28 mouse cellular contexts compared by ENCODE assay signal in genomic region chr6:127056990-127057588, GRCm38 (mm10). TPM values are rescaled to one million over a fixed set of nuclear protein-coding genes. Genes with fewer than 3 reads are reported as not detected.
DNase-seq lines count a peak whose midpoint lies in the region; ATAC-seq and TF ChIP-seq lines count a peak whose summit lies in the region.
"Had no signal": no experiment of that assay in that cellular context is flagged by ENCODE, and none has a peak within 500 bp of the region (broad histone marks: within the 10 kb centered on the region; RNA-seq: fewer than 3 reads in every experiment).

No protein-coding gene starts in this region.

- no peak for TF ChIP-seq CTCF in lung, adult 2 months (IDR thresholded peaks at IDR 0.05; ENCODE audit: insufficient read depth, low read length)

- H3K9ac ChIP-seq in stomach, embryonic 15.5 days: no peak overlapping the region
- H3K9ac ChIP-seq in kidney, embryonic 14.5 days (ENCODE audit: low read depth, low read length): no peak overlapping the region
- H3K9ac ChIP-seq: embryonic facial prominence, embryonic 13.5 days; lung, embryonic 15.5 days; midbrain, embryonic 13.5 days; neural tube, embryonic 15.5 days had no signal

- H3K27ac ChIP-seq in heart, embryonic 10.5 days: no peak overlapping the region
- no peak overlapping the region for H3K27ac ChIP-seq in stomach, embryonic 15.5 days
- no peak overlapping the region for H3K27ac ChIP-seq in kidney, embryonic 14.5 days (ENCODE audit: low read depth, low read length)
- H3K27ac ChIP-seq: embryonic facial prominence, embryonic 13.5 days; gastrocnemius, adult 2 months; kidney, postnatal 0 days; lung, embryonic 15.5 days; midbrain, embryonic 13.5 days; neural tube, embryonic 15.5 days had no signal

- H3K4me3 ChIP-seq in heart, embryonic 10.5 days: no peak overlapping the region
- H3K4me3 ChIP-seq in lung, adult 2 months (replicated peaks; ENCODE audit: extremely low read depth, low read depth, low read length): no peak overlapping the region
- H3K4me3 ChIP-seq in stomach, embryonic 15.5 days (replicated peaks): no peak overlapping the region
- H3K4me3 ChIP-seq in kidney, embryonic 14.5 days (ENCODE audit: low read length): no peak overlapping the region
- H3K4me3 ChIP-seq: embryonic facial prominence, embryonic 13.5 days; gastrocnemius, adult 2 months; lung, embryonic 15.5 days; midbrain, embryonic 13.5 days; neural tube, embryonic 15.5 days had no signal

- no peak for TF ChIP-seq POLR2A in lung, adult 2 months (IDR thresholded peaks at IDR 0.05; ENCODE audit: borderline replicate concordance, extremely low read depth, low read depth, low read length)

- DNase-seq in heart, adult 18-20 months: peak; percentile 4 to 24
- DNase-seq in heart, embryonic 10.5 days (ENCODE audit: low spot score): no peak
- peak; percentile 7 for DNase-seq in lung, postnatal 25 days (ENCODE audit: low spot score)
- DNase-seq in lung, adult 2 months: no peak
- peak; percentile 98 for DNase-seq in NIH3T3 (ENCODE audit: low read depth)
- DNase-seq in frontal cortex, postnatal 25 days (ENCODE audit: low spot score in 2 of 2): no peak
- DNase-seq: cerebellum, adult 11 months; cerebellum, postnatal 10 days; gastrocnemius, adult 2 months; right cerebral cortex, postnatal 25 days had no signal

- H3K4me2 ChIP-seq in stomach, embryonic 15.5 days: no peak overlapping the region
- no peak overlapping the region for H3K4me2 ChIP-seq in kidney, embryonic 14.5 days (replicated peaks; ENCODE audit: low read depth, low read length)
- H3K4me2 ChIP-seq: embryonic facial prominence, embryonic 13.5 days; liver, embryonic 11.5 days; lung, embryonic 15.5 days; midbrain, embryonic 13.5 days; neural tube, embryonic 15.5 days had no signal

- no peaks in the 10 kb centered on the region for H3K36me3 ChIP-seq in heart, embryonic 10.5 days
- no peaks in the 10 kb centered on the region for H3K36me3 ChIP-seq in stomach, embryonic 15.5 days
- H3K36me3 ChIP-seq in kidney, embryonic 14.5 days (ENCODE audit: control insufficient read depth, insufficient read depth, low read length): no peaks in the 10 kb centered on the region
- H3K36me3 ChIP-seq: embryonic facial prominence, embryonic 13.5 days; lung, embryonic 15.5 days; midbrain, embryonic 13.5 days; neural tube, embryonic 15.5 days had no signal

- H3K4me1 ChIP-seq in heart, embryonic 10.5 days: peaks cover 5% of the 10 kb centered on the region; the same call in 1 of the 2 replicates
- no peaks in the 10 kb centered on the region for H3K4me1 ChIP-seq in lung, adult 2 months (ENCODE audit: control insufficient read depth, insufficient read depth, low read length)
- no peaks in the 10 kb centered on the region for H3K4me1 ChIP-seq in stomach, embryonic 15.5 days
- no peaks in the 10 kb centered on the region for H3K4me1 ChIP-seq in kidney, embryonic 14.5 days (ENCODE audit: control insufficient read depth, insufficient read depth, low read length)
- H3K4me1 ChIP-seq: embryonic facial prominence, embryonic 13.5 days; lung, embryonic 15.5 days; midbrain, embryonic 13.5 days; neural tube, embryonic 15.5 days had no signal

- no peaks in the 10 kb centered on the region for H3K9me3 ChIP-seq in heart, embryonic 10.5 days
- H3K9me3 ChIP-seq in stomach, embryonic 15.5 days: no peaks in the 10 kb centered on the region
- no peaks in the 10 kb centered on the region for H3K9me3 ChIP-seq in kidney, embryonic 14.5 days (ENCODE audit: control insufficient read depth, low read length)
- H3K9me3 ChIP-seq: embryonic facial prominence, embryonic 13.5 days; lung, embryonic 15.5 days; midbrain, embryonic 13.5 days; neural tube, embryonic 15.5 days had no signal

- WGBS in heart, embryonic 10.5 days: 82% methylated on average over 12 of the region's 12 CpGs
- 37% methylated on average over 12 of the region's 12 CpGs for WGBS in lung, adult 2 months
- 33% methylated on average over 12 of the region's 12 CpGs for WGBS in stomach, embryonic 15.5 days
- 75% methylated on average over 12 of the region's 12 CpGs for WGBS in kidney, embryonic 14.5 days

- H3K27me3 ChIP-seq in heart, embryonic 10.5 days (ENCODE audit: insufficient read depth, poor library complexity, severe bottlenecking): no peaks in the 10 kb centered on the region
- H3K27me3 ChIP-seq in stomach, embryonic 15.5 days (replicated peaks): no peaks in the 10 kb centered on the region
- no peaks in the 10 kb centered on the region for H3K27me3 ChIP-seq in kidney, embryonic 14.5 days (ENCODE audit: control insufficient read depth, insufficient read depth, low read length)
- H3K27me3 ChIP-seq: embryonic facial prominence, embryonic 13.5 days; lung, embryonic 15.5 days; midbrain, embryonic 13.5 days; neural tube, embryonic 15.5 days had no signal

- ATAC-seq in stomach, embryonic 15.5 days (ENCODE audit: insufficient read depth, low FRiP score, low read depth): peak; percentile 27; the same call in 1 of the 2 replicates
- no peak for ATAC-seq in kidney, embryonic 14.5 days (ENCODE audit: low FRiP score, low TSS enrichment)
- ATAC-seq: hindbrain, embryonic 16.5 days; intestine, embryonic 16.5 days; midbrain, embryonic 13.5 days had no signal

RNA-seq across cellular contexts. Expression of gene Fgf23, which starts 15.6 kb away (rescaled TPM):
- not detected for total RNA-seq in heart, adult 18-20 months (2021)
- polyA plus RNA-seq in heart, embryonic 10.5 days (2016; fragmentation: Nextera tagmentation; extraction: Ambion mirVana): 0.11 and 0.46 TPM in 2 replicates
- not detected in 2 replicates for polyA plus RNA-seq in lung, adult 2 months (2012; rRNA removed)
- polyA plus RNA-seq in stomach, embryonic 15.5 days (2015; fragmentation: Nextera tagmentation; extraction: Ambion mirVana): not detected in 2 replicates
- polyA plus RNA-seq in kidney, embryonic 14.5 days (2014; fragmentation: Nextera tagmentation; extraction: Ambion mirVana): not detected in 2 replicates
- total RNA-seq: gastrocnemius, adult 2 months; hematopoietic stem cell, adult 5-6 weeks; megakaryocyte, adult 5-6 weeks had no signal
- polyA plus RNA-seq: forebrain, embryonic 11.5 days; intestine, embryonic 16.5 days; kidney, postnatal 0 days; limb, embryonic 11.5 days; lung, embryonic 15.5 days; stomach, embryonic 16.5 days had no signal

RNA-seq across cellular contexts. Expression of gene Fgf6, which starts 41.7 kb away (rescaled TPM):
- under 1 TPM; 0.57 to 0.77 TPM for total RNA-seq in heart, adult 18-20 months (2021)
- 0.24 and 0.30 TPM in 2 replicates for polyA plus RNA-seq in heart, embryonic 10.5 days (2016; fragmentation: Nextera tagmentation; extraction: Ambion mirVana)
- 0.07 TPM in 1 of 2 replicates, not detected in the other for polyA plus RNA-seq in lung, adult 2 months (2012; rRNA removed)
- polyA plus RNA-seq in stomach, embryonic 15.5 days (2015; fragmentation: Nextera tagmentation; extraction: Ambion mirVana): not detected in 2 replicates
- not detected in 2 replicates for polyA plus RNA-seq in kidney, embryonic 14.5 days (2014; fragmentation: Nextera tagmentation; extraction: Ambion mirVana)
- total RNA-seq: hematopoietic stem cell, adult 5-6 weeks; layer of hippocampus, postnatal 14 days; megakaryocyte, adult 5-6 weeks had no signal
- polyA plus RNA-seq: brain, embryonic 14.5 days; forebrain, embryonic 11.5 days; hindbrain, embryonic 16.5 days; intestine, embryonic 16.5 days; kidney, postnatal 0 days; lung, embryonic 15.5 days; midbrain, embryonic 13.5 days; thymus, postnatal 0 days had no signal

RNA-seq across cellular contexts. Expression of gene Tigar, which starts 52.3 kb away (rescaled TPM):
- 10 to 100 TPM; 45.3 to 63.0 TPM for total RNA-seq in heart, adult 18-20 months (2021)
- 9.0 and 12.6 TPM in 2 replicates for polyA plus RNA-seq in heart, embryonic 10.5 days (2016; fragmentation: Nextera tagmentation; extraction: Ambion mirVana)
- polyA plus RNA-seq in lung, adult 2 months (2012; rRNA removed): 2.7 and 4.1 TPM in 2 replicates
- polyA plus RNA-seq in stomach, embryonic 15.5 days (2015; fragmentation: Nextera tagmentation; extraction: Ambion mirVana): 2.9 and 4.4 TPM in 2 replicates
- polyA plus RNA-seq in kidney, embryonic 14.5 days (2014; fragmentation: Nextera tagmentation; extraction: Ambion mirVana): 1.2 and 2.6 TPM in 2 replicates

Comparison
In these comparisons a context has a peak if more than half of its experiments do, and no peak if none do; other contexts are left out.
1. DNase-seq: peak in heart, adult 18-20 months (2 of 2), lung, postnatal 25 days (single experiment) and NIH3T3 (single experiment); none in heart, embryonic 10.5 days (single experiment), lung, adult 2 months (single experiment) and frontal cortex, postnatal 25 days (0 of 2).